Mouse (Mus musculus): Measurements from ENCODE around the gene Lpin3. TPM values are rescaled to one million over a fixed set of nuclear protein-coding genes. Genes with fewer than 3 reads are reported as not detected.

Lpin3 gene
- 0.44 and 0.49 TPM in 2 replicates for polyA plus RNA-seq (2015; fragmentation: Nextera tagmentation; extraction: Ambion mirVana)

- ATAC-seq (ENCODE audit: low FRiP score), result no peak
- no peak within 1 kb of the TSS for H3K9ac ChIP-seq
- no peak within 1 kb of the TSS for H3K4me3 ChIP-seq
- no peaks in the 10 kb centered on the region for H3K4me1 ChIP-seq (replicated peaks)
- no peaks in the 10 kb centered on the region for H3K36me3 ChIP-seq
- no peak within 1 kb of the TSS for H3K4me2 ChIP-seq
- H3K9me3 ChIP-seq, result peaks cover 5% of the 10 kb centered on the region; the same call in 1 of the 2 replicates
- whole genome bisulfite sequencing, result 74% methylated on average over 13 of the region's 13 CpGs
- no peak within 1 kb of the TSS for H3K27ac ChIP-seq
- no peaks in the 10 kb centered on the region for H3K27me3 ChIP-seq
Observed at GRCm38 (mm10) chr2:160880453-160881195, at the start of gene Lpin3. Gene Lpin3 (plus strand): TSS chr2:160880670.

GRCm38 (mm10) chr2:160840838-160841237 is 39.6 kb upstream of the Lpin3 start:
- no peak overlapping the region for H3K27ac ChIP-seq
- no peaks in the 10 kb centered on the region for H3K27me3 ChIP-seq
- H3K36me3 ChIP-seq, result no peaks in the 10 kb centered on the region
- ATAC-seq (ENCODE audit: low FRiP score), result no peak
- no peak overlapping the region for H3K4me2 ChIP-seq
- H3K4me3 ChIP-seq, result no peak overlapping the region
- no peaks in the 10 kb centered on the region for H3K4me1 ChIP-seq (replicated peaks)
- H3K9ac ChIP-seq, result no peak overlapping the region
- H3K9me3 ChIP-seq, result no peaks in the 10 kb centered on the region

GRCm38 (mm10) chr2:160847664-160848063 is 32.8 kb upstream of the Lpin3 start:
- no peak overlapping the region for H3K4me3 ChIP-seq
- ATAC-seq (ENCODE audit: low FRiP score), result no peak
- H3K4me1 ChIP-seq (replicated peaks), result no peaks in the 10 kb centered on the region
- no peak overlapping the region for H3K9ac ChIP-seq
- H3K27me3 ChIP-seq, result no peaks in the 10 kb centered on the region
- H3K4me2 ChIP-seq, result no peak overlapping the region
- H3K27ac ChIP-seq, result no peak overlapping the region
- no peaks in the 10 kb centered on the region for H3K9me3 ChIP-seq
- no peaks in the 10 kb centered on the region for H3K36me3 ChIP-seq
- WGBS, result 90% methylated on average over 1 of the region's 1 CpGs

GRCm38 (mm10) chr2:160848186-160848585 is 32.3 kb upstream of the Lpin3 start:
- no peaks in the 10 kb centered on the region for H3K4me1 ChIP-seq (replicated peaks)
- H3K36me3 ChIP-seq, result no peaks in the 10 kb centered on the region
- no peak overlapping the region for H3K4me3 ChIP-seq
- no peak for ATAC-seq (ENCODE audit: low FRiP score)
- H3K9me3 ChIP-seq, result no peaks in the 10 kb centered on the region
- 90% methylated on average over 2 of the region's 2 CpGs for WGBS
- H3K9ac ChIP-seq, result no peak overlapping the region
- no peak overlapping the region for H3K4me2 ChIP-seq
- no peak overlapping the region for H3K27ac ChIP-seq
- no peaks in the 10 kb centered on the region for H3K27me3 ChIP-seq

GRCm38 (mm10) chr2:160849617-160850240 is 30.7 kb upstream of the Lpin3 start:
- H3K4me2 ChIP-seq, result no peak overlapping the region
- no peak for ATAC-seq (ENCODE audit: low FRiP score)
- no peaks in the 10 kb centered on the region for H3K27me3 ChIP-seq
- no peak overlapping the region for H3K4me3 ChIP-seq
- H3K9ac ChIP-seq, result no peak overlapping the region
- H3K27ac ChIP-seq, result no peak overlapping the region
- WGBS, result 87% methylated on average over 3 of the region's 3 CpGs
- no peaks in the 10 kb centered on the region for H3K9me3 ChIP-seq
- no peaks in the 10 kb centered on the region for H3K4me1 ChIP-seq (replicated peaks)
- H3K36me3 ChIP-seq, result no peaks in the 10 kb centered on the region

- WGBS, result 89% methylated on average over 3 of the region's 3 CpGs
- no peak for ATAC-seq (ENCODE audit: low FRiP score)
- no peaks in the 10 kb centered on the region for H3K4me1 ChIP-seq (replicated peaks)
Observed at GRCm38 (mm10) chr2:160850360-160850759, 30.1 kb upstream of the Lpin3 start.

GRCm38 (mm10) chr2:160854687-160855086 is 25.8 kb upstream of the Lpin3 start:
- Histone ChIP-seq H3K9ac (no peak overlapping the region), H3K4me2 (no peak overlapping the region), H3K27me3 (no peaks in the 10 kb centered on the region), H3K4me1 (replicated peaks) (0 out of 2 replicates have a peak, but pooled peaks cover 3% of the 10 kb centered on the region), H3K4me3 (no peak overlapping the region), H3K36me3 (no peaks in the 10 kb centered on the region), H3K27ac (no peak overlapping the region), H3K9me3 (no peaks in the 10 kb centered on the region)
- ATAC-seq (ENCODE audit: low FRiP score), result no peak

More at GRCm38 (mm10) chr2:160850360-160850759, 30.1 kb upstream of the Lpin3 start:
- H3K4me2 ChIP-seq, result no peak overlapping the region
- no peaks in the 10 kb centered on the region for H3K36me3 ChIP-seq
- no peak overlapping the region for H3K9ac ChIP-seq
- H3K27ac ChIP-seq, result no peak overlapping the region
- no peaks in the 10 kb centered on the region for H3K27me3 ChIP-seq
- no peak overlapping the region for H3K4me3 ChIP-seq
- H3K9me3 ChIP-seq, result no peaks in the 10 kb centered on the region

GRCm38 (mm10) chr2:160856359-160857102 is 23.9 kb upstream of the Lpin3 start:
- Histone ChIP-seq H3K4me3 (no peak overlapping the region), H3K27ac (no peak overlapping the region), H3K9me3 (no peaks in the 10 kb centered on the region), H3K4me2 (no peak overlapping the region), H3K36me3 (no peaks in the 10 kb centered on the region), H3K4me1 (replicated peaks) (0 out of 2 replicates have a peak, but pooled peaks cover 3% of the 10 kb centered on the region), H3K9ac (no peak overlapping the region), H3K27me3 (no peaks in the 10 kb centered on the region)
- ATAC-seq (ENCODE audit: low FRiP score), result no peak
- 76% methylated on average over 5 of the region's 5 CpGs for WGBS

- WGBS, result 91% methylated on average over 1 of the region's 1 CpGs
- Histone ChIP-seq H3K9ac (no peak overlapping the region), H3K36me3 (no peaks in the 10 kb centered on the region), H3K4me2 (no peak overlapping the region), H3K4me1 (replicated peaks) (0 out of 2 replicates have a peak, but pooled peaks cover 3% of the 10 kb centered on the region), H3K27me3 (no peaks in the 10 kb centered on the region), H3K9me3 (no peaks in the 10 kb centered on the region), H3K4me3 (no peak overlapping the region), H3K27ac (no peak overlapping the region)
- no peak for ATAC-seq (ENCODE audit: low FRiP score)
Observed at GRCm38 (mm10) chr2:160860363-160860762, 20.1 kb upstream of the Lpin3 start.

GRCm38 (mm10) chr2:160864112-160864511 is 16.4 kb upstream of the Lpin3 start:
- H3K4me3 ChIP-seq, result no peak overlapping the region
- WGBS, result 96% methylated on average over 1 of the region's 1 CpGs
- H3K4me1 ChIP-seq (replicated peaks), result 0 out of 2 replicates have a peak, but pooled peaks cover 3% of the 10 kb centered on the region
- no peaks in the 10 kb centered on the region for H3K27me3 ChIP-seq
- no peak overlapping the region for H3K9ac ChIP-seq
- no peaks in the 10 kb centered on the region for H3K36me3 ChIP-seq
- no peak for ATAC-seq (ENCODE audit: low FRiP score)
- no peak overlapping the region for H3K27ac ChIP-seq
- H3K4me2 ChIP-seq, result no peak overlapping the region
- H3K9me3 ChIP-seq, result no peaks in the 10 kb centered on the region

GRCm38 (mm10) chr2:160865266-160865665 is 15.2 kb upstream of the Lpin3 start:
- H3K4me3 ChIP-seq, result no peak overlapping the region
- H3K4me1 ChIP-seq (replicated peaks), result no peaks in the 10 kb centered on the region
- H3K4me2 ChIP-seq, result no peak overlapping the region
- no peaks in the 10 kb centered on the region for H3K36me3 ChIP-seq
- H3K27ac ChIP-seq, result no peak overlapping the region
- no peaks in the 10 kb centered on the region for H3K27me3 ChIP-seq
- no peaks in the 10 kb centered on the region for H3K9me3 ChIP-seq
- H3K9ac ChIP-seq, result no peak overlapping the region
- ATAC-seq (ENCODE audit: low FRiP score), result no peak
- 78% methylated on average over 2 of the region's 2 CpGs for WGBS

GRCm38 (mm10) chr2:160869446-160869845 is 11.0 kb upstream of the Lpin3 start:
- H3K9me3 ChIP-seq, result no peaks in the 10 kb centered on the region
- no peak overlapping the region for H3K4me3 ChIP-seq
- no peak for ATAC-seq (ENCODE audit: low FRiP score)
- H3K36me3 ChIP-seq, result no peaks in the 10 kb centered on the region
- 85% methylated on average over 3 of the region's 3 CpGs for WGBS
- H3K4me2 ChIP-seq, result no peak overlapping the region
- H3K27me3 ChIP-seq, result no peaks in the 10 kb centered on the region
- no peak overlapping the region for H3K27ac ChIP-seq
- H3K4me1 ChIP-seq (replicated peaks), result peaks cover 19% of the 10 kb centered on the region
- no peak overlapping the region for H3K9ac ChIP-seq
